Comparison of ENCODE assay signal across 12 mouse cellular contexts in the genomic region with DNA sequence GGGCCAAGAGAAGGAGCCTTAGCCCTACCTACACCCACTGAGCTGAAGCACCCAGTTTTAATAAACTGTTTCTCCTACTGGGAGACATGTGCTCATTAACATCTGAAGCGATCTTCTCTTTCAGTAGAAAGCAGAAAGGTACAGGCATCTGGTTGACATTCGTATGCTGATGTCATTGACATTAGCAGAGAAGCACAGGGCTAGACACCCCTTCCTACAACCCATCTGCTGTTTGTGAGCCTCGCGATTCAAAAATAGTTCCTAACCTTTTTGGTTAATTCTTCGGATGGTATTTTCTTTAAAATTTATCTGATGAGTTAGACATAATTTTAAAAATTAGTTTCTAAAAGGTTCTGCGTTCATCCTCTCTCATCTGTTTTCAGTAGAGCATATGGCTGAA.
"Had no signal": no experiment of that assay in that cellular context is flagged by ENCODE, and none has a peak within 500 bp of the region (broad histone marks: within the 10 kb centered on the region; RNA-seq: fewer than 3 reads in every experiment).

No protein-coding gene starts in this region.

- DNase-seq: lung, adult 2 months; lung, postnatal 10 days; lung, postnatal 4 days; midbrain, embryonic 14.5 days; retina, postnatal 1 day; right cerebral cortex, adult 18-20 months; right cerebral cortex, postnatal 25 days; right cerebral cortex, postnatal 4 days; spleen, adult 18-20 months; thymus, adult 2 months; thymus, postnatal 25 days; thymus, postnatal 4 days had no signal
